Mouse (Mus musculus) embryonic fibroblast, embryonic 13.5 days (primary cell): Measurements from ENCODE around the gene Unc79. TPM values are rescaled to one million over a fixed set of nuclear protein-coding genes. Genes with fewer than 3 reads are reported as not detected.
A peak's percentile ranks its signal among the peaks of the same experiment; 100 is the strongest.

Experiments used
- H3K27ac ChIP-seq: 2 replicates; pipeline ENCODE4 v1.5.1; 2012; ENCODE audit warnings: low read length, control low read depth, inconsistent platforms; ENCODE audit not compliant: insufficient read depth
- H3K4me1 ChIP-seq: 2 replicates; pipeline ENCODE4 v1.6.1; 2011; ENCODE audit warnings: low read length; ENCODE audit not compliant: control insufficient read depth, insufficient read depth
- H3K4me3 ChIP-seq: 2 replicates; pipeline ENCODE4 v1.5.1; 2011; ENCODE audit warnings: mild to moderate bottlenecking, control low read depth, low read length; ENCODE audit not compliant: insufficient read depth
- CTCF ChIP-seq: IDR thresholded peaks from 2 replicates; pipeline ENCODE4 v1.5.1; 2011; ENCODE audit warnings: mild to moderate bottlenecking, control low read depth, low read length, moderate library complexity, borderline replicate concordance; ENCODE audit not compliant: insufficient read depth
- POLR2A ChIP-seq: IDR thresholded peaks from 2 replicates; pipeline ENCODE4 v1.6.1; 2011; ENCODE audit warnings: low read depth, mild to moderate bottlenecking, control low read depth, low read length, moderate library complexity
- polyA plus RNA-seq: library from polyadenylated mRNA; stranded (reverse); fragments of >200 nt; gene quantifications from 2 replicates; pipeline ENCODE4 v1.2.4, GENCODE M21; 2011; ENCODE audit warnings: low read depth; ENCODE audit not compliant: missing spikeins, insufficient read length

The Unc79 gene
- not detected in 2 replicates for polyA plus RNA-seq

GRCm38 (mm10) chr12:102948778-102949394 is at the start of gene Unc79:
Gene Unc79, plus strand, starts transcription at chr12:102948859.
- Histone ChIP-seq H3K4me3 (peak within 1 kb of the TSS; percentile 33), H3K27ac (no peak within 1 kb of the TSS), H3K4me1 (no peaks in the 10 kb centered on the region; the same call in 1 of the 2 replicates)
- no peak for TF ChIP-seq CTCF
- no peak for TF ChIP-seq POLR2A

GRCm38 (mm10) chr12:102899091-102899490 is 49.6 kb upstream of the Unc79 start, which contains the start of gene Cox8c:
Gene Cox8c, plus strand, starts transcription at chr12:102899316.
- no peaks in the 10 kb centered on the region for H3K4me1 ChIP-seq
- no peak within 1 kb of the TSS for H3K4me3 ChIP-seq
- H3K27ac ChIP-seq: no peak within 1 kb of the TSS
- TF ChIP-seq CTCF: no peak
- TF ChIP-seq POLR2A: no peak

DNA sequence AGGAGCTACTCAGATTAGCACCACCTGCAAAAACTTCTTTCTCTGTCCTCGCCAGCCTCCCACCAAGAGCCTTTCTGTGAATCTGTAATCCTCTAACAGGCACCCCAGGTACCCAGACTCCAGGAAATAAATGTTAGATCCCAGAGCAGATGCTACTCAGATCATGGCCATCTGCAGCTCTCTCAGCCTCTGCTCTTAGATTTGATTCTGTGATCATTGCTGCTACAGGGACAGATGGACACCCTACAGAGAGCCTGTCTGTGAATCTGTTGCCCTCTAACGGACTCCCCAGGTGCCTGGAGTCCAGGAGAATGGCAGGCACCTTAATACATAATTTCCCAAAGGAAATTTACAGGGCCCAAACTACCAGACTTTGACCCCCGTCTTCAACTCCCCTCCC is 40.5 kb upstream of the Unc79 start:
- TF ChIP-seq POLR2A: no peak
- TF ChIP-seq CTCF: no peak
- Histone ChIP-seq H3K27ac (no peak overlapping the region), H3K4me1 (no peaks in the 10 kb centered on the region), H3K4me3 (no peak overlapping the region)

DNA sequence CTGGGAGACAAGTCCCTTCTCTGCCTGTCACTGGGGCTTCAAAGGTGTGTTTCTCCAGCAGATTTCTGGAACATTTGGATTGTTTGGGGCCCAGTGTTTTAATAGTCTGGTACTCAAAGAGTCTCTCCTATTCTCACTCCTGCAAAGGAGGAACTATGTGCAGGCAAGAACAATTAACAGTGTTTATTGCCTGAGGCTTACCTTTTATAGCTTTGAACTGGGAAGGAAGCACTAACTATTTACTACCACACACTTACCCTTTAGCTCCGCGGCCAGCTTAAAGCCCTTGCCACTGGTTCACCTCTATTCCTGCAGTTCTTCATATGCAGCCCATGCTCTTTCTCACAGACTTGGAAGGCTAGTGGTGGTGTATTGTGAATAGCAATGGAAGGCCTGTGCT is 32.6 kb upstream of the Unc79 start:
- Histone ChIP-seq H3K4me1 (no peaks in the 10 kb centered on the region), H3K27ac (no peak overlapping the region), H3K4me3 (no peak overlapping the region)
- TF ChIP-seq POLR2A (no peak), CTCF (no peak)

DNA sequence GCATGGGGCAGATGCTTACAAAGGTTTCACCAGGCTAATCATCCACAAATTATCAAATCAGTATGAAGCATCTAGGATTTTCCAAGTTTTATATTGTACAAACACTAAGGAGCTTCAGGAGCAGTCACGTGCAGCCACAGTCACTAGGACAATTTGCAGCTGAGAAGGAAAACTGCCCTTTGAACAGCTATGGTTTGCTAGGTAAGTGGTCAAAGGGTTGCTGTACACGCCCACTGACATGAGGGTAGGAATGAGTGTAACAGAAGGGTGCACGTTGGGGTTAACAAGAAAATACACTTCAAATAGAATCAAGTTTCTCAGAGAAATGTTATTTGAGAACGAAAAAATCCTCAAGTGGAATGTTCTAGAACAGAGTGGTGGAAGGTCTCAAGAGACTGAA is 18.9 kb upstream of the Unc79 start:
- TF ChIP-seq POLR2A: no peak
- TF ChIP-seq CTCF: no peak
- Histone ChIP-seq H3K4me3 (no peak overlapping the region), H3K27ac (no peak overlapping the region), H3K4me1 (no peaks in the 10 kb centered on the region)

DNA sequence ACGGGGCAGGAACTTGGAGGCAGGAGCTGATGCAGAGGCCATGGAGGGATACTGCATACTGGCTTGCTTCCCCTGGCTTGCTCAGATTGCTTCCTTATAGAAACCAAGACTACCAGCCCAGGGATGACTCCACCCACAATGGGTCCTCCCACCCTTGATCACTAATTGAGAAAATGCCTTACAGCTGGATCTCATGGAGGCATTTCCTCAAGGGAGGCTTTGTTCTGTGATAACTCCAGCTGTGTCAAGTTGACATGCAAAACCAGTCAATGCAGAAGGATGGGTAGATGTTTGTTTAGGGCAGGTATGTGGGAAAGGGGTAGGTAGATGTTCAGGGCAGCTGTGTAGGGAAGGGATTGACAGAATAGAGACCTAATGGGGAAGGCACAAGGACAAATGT is 18.3 kb upstream of the Unc79 start:
- no peak overlapping the region for H3K4me3 ChIP-seq
- TF ChIP-seq CTCF (no peak), POLR2A (no peak)
- no peak overlapping the region for H3K27ac ChIP-seq
- no peaks in the 10 kb centered on the region for H3K4me1 ChIP-seq

DNA sequence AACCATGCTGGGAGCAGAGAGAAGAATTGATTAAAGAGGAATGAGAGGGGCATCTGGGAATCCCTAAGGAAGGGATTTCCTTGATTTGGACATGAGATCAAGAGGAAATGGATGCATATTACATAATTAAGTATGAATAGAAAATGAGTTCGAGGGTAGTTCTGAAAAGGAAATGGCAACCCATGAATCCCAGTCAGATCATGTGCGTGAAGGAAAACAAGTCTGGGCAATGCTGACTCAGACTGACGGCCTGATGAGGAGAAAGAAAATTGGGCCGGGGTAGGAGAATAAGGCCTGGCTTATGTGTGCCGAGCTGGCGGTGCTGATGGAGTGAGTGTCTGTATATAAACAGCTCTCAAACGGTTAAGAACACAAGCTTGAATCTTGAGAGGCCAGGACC is 17.9 kb upstream of the Unc79 start:
- H3K27ac ChIP-seq: no peak overlapping the region
- TF ChIP-seq CTCF (no peak), POLR2A (no peak)
- no peak overlapping the region for H3K4me3 ChIP-seq
- no peaks in the 10 kb centered on the region for H3K4me1 ChIP-seq

GRCm38 (mm10) chr12:102935892-102936291 is 12.8 kb upstream of the Unc79 start:
- H3K4me3 ChIP-seq: no peak overlapping the region
- H3K4me1 ChIP-seq: no peaks in the 10 kb centered on the region
- no peak overlapping the region for H3K27ac ChIP-seq
- no peak for TF ChIP-seq POLR2A
- no peak for TF ChIP-seq CTCF

DNA sequence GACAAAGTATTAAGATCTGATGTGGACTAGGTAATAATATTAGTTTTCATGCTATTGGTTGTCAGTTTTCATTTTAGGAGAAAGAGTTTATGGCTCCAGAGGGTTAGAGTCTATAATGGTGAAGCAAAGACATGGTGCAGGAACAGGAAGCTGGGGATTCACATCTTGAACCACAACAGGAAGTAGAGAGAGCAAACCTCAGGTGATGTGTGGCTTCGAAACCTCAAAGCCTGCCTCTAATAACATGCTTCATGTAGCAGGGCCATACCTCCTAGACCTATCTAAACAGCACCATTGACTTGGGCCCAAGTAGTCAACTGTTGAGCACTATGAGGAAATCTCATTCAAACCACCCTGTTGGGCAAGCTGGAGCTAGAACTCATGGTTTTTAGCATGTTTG is 3.1 kb upstream of the Unc79 start:
- no peak overlapping the region for H3K27ac ChIP-seq
- no peak overlapping the region for H3K4me3 ChIP-seq
- H3K4me1 ChIP-seq: no peaks in the 10 kb centered on the region; the same call in 1 of the 2 replicates
- no peak for TF ChIP-seq CTCF
- no peak for TF ChIP-seq POLR2A

DNA sequence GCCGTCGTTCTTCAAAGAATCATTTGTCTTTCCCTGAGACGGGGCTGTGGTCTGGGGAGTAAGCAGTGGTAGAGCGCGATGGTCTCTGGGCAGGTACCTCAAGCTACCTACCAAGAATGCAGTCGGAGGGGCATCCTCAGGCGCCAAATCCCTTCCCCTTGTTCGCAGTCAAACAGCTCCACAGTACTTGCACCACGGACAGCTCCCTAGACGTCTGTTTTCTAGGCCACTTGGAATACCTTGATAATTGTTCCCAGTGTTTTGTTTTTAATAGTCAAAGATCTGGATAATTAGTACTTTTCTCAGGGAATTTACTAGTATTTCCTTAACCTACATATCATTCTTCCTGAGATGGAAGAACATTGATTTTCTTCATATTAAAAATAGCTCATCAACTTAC is 833 bp upstream of the Unc79 start:
- TF ChIP-seq CTCF (no peak), POLR2A (no peak)
- H3K4me3 ChIP-seq: no peak overlapping the region
- no peaks in the 10 kb centered on the region; the same call in 1 of the 2 replicates for H3K4me1 ChIP-seq
- H3K27ac ChIP-seq: no peak overlapping the region

DNA sequence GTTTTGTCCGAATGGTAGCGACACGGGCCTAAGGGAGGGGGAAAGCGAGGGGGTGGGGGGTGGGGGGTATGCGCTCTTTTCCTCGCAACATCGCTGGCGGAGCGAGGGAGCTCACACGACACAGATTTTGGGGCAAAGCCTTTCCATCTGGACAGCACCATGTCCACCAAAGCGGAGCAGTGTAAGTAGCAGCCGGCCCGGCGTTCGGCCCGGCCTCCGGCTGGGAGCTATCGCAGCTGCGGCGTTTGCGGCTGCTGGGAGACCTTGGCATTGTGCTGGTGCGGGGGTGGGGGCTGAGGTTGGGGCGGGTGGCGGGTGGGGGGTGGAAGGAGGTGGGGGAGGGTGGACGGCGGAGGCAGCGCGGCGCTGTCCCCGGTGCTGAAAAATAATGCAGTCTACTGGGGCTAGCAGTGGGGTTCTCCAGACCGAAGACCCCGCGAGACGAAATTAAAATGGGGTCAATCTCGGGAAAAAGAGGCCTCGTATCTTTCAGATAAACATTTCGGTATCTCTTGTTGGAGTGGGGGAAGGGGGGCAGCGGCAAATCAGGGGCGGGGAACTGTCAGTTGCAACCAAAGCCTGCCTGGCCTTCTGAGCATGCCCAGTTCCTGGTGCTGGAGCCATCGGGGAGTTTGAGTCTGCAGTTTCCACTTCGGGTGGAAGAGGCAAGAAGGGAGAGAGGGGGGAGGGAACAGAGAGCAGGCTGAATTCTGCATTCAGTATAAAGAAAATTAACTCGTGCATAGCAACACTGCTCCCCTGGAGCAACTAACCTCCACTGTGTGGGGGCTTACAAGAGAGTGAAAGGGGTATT is 943 bp downstream of the Unc79 start:
- Histone ChIP-seq H3K27ac (no peak overlapping the region), H3K4me1 (no peaks in the 10 kb centered on the region; the same call in 1 of the 2 replicates), H3K4me3 (peak overlapping the region; percentile 33)
- no peak for TF ChIP-seq POLR2A
- TF ChIP-seq CTCF: no peak
